Mouse (Mus musculus): ENCODE data around the gene Pbx1.
"Not testable (repeated sequence)": the region's sequence is repeated elsewhere in the genome, so short reads cannot be mapped to it uniquely, and the experiment has no call there.

The Pbx1 gene

DNA sequence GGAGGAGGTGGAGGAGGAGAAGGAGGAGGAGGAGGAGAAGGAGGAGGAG lies at the start of gene Pbx1:
Pbx1 (minus strand) TSS at position 39 of the 49 bp plus-strand sequence.
- DNase-seq (ENCODE audit: low read depth, low spot score) = not testable (repeated sequence)

DNA sequence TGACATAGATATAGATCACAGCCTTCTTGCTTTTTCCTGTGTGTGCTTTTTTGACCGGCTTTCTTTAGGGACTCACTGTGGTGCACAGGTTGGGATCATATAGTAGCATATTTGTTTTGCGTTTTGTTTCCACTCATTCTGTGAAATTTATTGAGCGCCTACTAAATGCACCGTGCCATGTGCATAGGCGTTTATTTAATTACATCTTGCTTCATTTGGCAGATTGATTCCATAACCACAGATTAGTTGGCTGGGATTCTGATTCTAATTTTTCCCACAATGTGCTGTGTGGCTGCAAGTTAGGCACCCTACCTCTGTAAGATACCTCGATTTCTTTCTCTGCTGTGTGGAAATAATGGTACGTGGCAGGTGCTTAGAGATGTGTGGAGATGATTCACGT lies 47.6 kb upstream of the Pbx1 start:
- DNase-seq (ENCODE audit: low read depth, low spot score) = no peak

DNA sequence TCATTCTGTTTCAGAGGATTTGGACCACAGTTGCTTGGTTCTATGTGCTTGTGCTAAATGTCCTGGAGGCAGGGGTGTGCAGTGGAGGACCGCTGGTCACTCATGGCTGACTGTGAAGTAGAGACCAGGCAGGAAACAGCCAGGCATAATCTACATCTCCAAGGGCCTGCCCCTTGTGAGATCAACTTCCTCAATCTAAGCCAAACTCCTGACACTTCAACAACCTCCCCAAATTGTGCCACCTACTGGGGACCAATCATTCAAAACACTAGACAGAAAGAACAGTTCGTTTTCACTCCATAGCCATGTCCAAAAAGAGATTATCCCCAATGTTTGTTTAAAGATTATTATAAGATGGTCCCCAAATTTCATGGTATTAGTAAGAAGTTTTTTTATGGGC lies 46.8 kb upstream of the Pbx1 start:
- no peak for DNase-seq (ENCODE audit: low read depth, low spot score)

DNA sequence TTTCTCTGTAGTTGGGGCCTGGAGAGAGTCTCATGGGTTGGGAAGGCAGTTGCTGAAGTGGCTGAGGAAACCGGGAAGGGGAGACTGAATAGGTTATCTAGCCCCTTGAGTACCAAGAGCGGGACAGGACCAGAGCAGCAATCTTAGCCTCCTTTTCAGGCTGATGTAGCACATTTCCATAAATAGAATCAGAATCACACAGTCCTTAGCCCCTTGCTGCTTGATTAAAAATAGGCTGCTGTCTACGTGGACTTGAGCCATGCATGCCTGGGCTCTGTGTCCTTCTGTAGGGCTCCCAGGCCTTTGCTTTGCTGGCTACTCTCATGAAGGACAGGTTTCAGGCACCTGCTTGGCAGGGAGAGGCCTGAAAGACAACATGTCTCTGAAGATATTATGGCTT lies 44.8 kb upstream of the Pbx1 start:
- DNase-seq (ENCODE audit: low read depth, low spot score) = no peak

DNA sequence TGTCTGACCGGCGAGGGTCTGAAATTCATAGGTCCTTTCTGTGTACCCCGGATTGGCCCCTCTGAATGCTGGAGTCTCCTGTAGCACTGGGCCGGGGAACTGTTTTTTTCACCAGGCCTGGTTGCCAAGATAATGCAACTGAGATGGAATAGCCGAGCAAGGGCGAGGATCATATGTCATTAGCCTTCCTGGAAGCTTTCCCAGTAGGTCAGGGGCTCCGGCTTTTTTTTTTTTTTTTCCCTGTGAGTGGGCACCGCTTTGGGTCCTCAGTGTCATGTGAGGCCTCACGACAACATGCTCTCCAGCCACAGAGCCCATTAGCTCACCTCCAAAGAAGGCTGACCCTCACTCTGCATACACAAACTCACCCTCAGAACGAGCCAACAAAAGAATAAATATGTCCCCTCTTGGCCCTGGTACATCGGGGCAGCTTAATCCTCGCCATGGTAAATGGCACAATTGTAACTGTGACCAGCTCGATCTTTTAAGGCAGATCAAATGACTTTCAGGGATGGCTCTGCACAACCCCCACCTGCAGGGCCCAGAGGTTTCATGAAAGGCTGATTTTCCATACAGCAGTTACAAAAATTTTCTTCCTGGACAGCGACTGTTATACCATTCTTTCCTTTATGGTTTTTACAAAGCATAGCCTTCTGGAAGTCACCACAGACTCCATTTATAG lies 44.3 kb upstream of the Pbx1 start:
- DNase-seq (ENCODE audit: low read depth, low spot score) = no peak

DNA sequence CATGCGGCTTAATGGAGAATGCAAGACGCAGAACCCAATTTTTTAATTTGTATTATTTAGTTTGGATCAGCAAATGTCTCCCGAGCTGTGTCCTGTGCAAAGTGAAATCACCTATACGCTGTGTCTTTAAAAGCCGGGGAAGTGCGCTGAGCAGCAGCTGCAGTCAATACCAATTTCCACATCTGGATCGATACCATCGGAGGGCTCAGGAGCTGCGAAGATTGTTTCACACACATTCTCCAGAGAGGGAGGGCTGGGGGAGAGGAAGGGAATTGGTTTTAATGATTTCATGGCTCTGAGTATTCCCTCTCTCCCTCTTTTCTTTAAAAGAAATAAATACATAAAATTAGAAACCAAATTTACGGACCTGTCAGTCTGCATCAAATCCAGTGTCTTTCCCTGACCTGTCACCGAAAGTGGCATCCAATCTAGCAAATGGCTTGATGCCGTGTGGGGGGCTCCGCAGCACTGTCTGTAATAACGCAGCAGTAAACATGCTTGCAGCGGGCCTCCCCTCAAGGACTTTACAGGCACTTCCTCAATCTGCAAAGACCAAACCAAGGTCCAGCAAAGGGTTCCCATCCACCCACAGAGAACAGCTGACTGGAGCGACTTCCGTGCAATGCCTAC lies 43.6 kb upstream of the Pbx1 start:
- no peak for DNase-seq (ENCODE audit: low read depth, low spot score)

DNA sequence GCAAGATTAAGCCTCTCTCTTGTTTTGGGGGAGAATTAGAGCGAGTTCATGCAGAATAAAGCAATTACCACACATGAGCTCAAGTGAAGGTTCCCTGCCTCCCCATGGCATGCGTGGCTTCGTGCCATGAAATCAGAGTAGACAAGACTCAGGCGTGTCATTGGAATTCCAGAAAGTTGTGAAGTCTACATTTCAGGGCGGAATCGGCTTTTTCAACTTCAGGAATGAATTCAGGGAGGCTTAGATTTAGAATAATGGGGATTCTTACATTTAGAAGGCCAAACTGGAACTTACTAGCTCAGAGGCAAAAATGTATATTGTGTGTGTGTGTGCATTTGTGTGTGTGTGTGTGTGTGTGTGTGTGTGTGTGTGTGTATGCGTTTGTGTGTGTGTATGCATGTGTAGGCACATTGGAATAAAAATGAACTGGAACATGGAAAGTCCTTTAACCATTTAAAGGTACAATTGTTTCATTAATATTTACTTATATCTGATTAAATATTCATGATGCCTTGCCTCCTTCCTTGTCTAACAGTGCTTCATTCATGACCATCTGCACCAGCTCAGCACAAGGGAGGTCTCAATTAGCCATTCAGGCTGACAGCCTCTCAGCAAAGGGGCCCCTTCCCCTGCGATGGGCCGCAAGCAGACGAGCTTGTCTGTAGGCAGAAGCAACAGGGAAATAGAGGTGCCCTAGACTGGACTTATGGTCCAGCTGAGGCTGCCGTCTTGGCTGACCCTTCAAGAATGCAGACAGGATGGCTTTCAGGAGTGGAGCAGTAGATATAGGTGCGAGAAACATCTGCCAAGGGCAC lies 41.4 kb upstream of the Pbx1 start:
- no peak for DNase-seq (ENCODE audit: low read depth, low spot score)

DNA sequence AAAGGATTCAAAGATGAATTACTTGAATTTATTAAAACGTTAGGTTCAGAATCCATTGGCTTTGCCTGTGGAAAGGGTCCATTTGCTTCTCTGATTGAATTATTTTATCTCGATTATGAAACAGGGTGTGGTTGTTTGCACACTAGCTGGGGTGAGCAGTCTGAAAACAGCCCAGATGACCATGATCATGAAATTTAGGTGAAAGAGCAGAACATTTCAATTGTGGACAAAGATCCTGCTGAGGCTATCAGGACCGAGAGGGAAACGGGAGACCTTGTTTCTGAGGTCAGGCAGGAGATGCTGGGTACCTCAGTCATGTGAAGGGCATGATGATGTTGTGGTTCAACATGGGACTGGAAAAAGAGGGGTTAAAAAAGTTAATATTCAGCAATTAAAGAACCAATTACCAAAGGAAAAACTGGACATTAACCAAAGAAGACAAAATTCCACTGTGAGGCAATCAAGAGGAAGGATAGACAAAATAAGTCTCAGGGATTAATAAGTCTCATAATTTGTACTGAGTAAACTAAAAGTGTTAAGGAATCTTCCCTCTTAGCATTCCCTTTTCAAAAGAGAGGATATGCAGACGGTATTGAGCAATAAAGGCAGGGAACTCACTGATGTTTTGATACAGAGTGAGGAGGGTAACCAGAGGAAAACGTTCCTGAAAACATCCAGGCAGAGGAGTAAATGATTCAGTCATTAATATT lies 40.6 kb upstream of the Pbx1 start:
- DNase-seq (ENCODE audit: low read depth, low spot score) = no peak

DNA sequence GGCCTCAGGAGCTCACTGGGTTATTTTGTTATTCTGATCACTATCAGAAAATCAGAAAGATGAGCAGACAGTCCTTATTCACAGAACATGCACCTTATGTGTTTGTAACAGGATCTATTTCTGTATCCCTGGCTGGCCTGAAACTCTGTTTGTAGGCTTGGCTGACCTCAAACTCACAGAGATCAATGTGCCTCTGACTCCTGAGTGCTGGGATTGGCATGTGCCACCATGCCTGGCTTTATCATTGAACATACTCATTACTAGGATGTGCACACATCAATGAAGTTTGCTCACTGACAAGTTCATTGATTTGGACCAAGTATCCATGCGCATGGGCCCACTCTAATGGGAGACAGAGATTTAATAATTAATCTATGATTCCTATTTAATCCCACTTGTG lies 27.4 kb upstream of the Pbx1 start:
- DNase-seq (ENCODE audit: low read depth, low spot score) = no peak

DNA sequence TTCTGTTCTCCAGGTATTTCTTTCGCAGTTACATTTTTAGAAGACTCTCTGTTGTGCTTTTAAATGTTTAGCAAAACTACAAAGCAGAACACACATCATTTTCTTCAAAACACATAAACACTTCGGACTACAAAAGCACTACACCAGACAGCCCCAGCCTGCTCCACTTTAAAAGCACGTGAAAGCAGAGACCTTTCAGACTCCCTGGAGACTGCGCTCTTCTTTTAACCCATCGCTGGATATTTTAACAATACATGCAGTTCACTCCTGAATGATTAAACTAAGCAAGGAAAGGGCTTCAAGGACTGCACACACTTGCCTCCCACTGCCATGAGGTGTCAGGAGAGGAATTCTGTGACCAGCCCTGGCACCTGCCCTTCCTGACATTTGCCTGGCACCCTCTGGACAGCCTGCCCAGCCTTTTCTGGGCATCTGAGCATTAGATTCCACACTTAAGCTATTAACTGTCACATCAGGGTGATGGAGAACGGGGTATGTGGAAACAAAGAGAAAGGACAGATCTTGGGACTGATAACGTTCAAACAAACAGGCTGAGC lies 25.2 kb upstream of the Pbx1 start:
- DNase-seq (ENCODE audit: low read depth, low spot score) = no peak

DNA sequence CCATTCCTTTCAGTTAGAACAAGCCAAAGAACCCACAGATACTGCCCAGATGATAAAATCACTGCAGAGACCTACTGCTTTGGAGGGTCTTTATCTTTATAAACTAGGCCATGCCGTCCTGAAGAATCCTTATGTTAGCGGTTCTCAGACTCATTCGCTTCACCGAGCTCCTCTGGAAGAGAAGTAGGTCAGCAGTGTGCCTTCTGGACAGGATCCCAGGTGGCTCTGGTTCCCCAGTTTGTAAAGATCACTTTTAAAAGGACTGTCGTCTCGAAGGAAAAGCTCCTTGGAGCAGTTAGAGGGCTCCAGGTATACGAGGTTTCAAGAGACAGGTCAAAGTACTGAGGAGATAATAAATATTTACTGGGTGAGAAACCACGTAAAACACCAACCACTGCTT lies 23.1 kb upstream of the Pbx1 start:
- DNase-seq (ENCODE audit: low read depth, low spot score) = no peak

DNA sequence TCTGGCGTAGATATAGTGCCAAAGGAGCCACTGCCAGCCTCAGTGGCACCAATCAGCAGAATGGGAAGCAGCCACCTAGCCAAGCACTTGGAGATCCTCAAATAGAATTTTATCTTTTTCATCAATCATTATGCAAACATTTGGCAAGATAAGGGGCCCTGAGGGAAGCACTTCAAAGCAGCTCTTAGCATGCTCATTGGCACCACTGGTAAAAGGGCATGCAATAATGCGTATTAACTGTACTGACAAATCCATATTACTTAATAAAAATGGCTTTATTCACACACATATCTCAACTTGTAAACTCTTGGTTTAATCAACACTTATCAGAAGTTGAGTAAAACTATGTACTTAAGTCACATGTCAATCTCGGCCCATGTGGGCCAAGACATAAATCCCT lies 1.6 kb upstream of the Pbx1 start:
- no peak for DNase-seq (ENCODE audit: low read depth, low spot score)

DNA sequence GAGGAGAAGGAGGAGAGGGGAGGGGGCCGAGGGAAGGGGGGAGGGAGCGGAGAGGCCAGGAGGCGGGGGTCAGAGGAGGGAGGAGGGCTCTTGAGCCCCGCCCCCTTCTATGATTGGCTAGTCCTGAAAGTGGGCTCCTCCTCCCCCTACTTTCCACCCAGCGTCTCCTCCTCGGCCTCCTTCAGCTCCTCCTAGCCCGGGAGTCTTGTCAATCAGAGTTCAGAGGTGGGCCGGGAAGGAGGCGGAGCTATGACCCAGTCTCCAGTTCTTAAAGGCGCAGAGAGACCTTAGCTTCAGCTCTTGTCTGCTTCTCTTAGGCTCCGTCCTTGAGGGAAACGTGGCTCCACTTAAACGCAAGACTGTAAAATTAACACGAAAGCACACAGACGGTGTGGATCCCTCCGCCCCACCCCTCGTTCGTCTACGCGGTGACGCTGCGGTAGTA lies 233 bp upstream of the Pbx1 start:
- peak; percentile 100 for DNase-seq (ENCODE audit: low read depth, low spot score)

DNA sequence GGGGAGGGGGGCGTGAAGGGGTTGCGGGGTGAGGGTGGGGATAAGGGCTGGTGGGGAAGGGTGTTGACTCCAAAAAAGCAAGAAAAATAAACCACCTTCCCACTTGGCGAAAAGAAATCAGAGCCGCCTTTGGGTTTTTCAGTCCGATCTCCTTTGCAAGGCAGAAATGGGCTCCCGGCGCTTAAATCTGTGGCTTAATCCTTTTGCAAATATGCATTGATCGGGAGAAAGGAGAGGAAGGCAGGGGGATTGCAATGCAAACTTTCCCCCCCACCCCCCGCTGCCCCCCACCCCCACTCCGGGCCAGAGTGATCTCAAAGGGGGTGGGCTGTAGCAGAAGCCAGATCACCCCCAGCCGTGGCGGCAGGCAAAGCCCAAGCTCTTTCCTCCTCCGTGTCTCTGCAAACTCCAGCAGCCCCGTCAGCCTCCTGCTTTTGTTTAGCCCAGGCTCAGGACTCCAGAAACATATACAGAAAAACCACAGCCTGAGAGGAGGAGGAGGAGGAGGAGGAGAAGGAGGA lies 299 bp downstream of the Pbx1 start:
- DNase-seq (ENCODE audit: low read depth, low spot score) = no peak

DNA sequence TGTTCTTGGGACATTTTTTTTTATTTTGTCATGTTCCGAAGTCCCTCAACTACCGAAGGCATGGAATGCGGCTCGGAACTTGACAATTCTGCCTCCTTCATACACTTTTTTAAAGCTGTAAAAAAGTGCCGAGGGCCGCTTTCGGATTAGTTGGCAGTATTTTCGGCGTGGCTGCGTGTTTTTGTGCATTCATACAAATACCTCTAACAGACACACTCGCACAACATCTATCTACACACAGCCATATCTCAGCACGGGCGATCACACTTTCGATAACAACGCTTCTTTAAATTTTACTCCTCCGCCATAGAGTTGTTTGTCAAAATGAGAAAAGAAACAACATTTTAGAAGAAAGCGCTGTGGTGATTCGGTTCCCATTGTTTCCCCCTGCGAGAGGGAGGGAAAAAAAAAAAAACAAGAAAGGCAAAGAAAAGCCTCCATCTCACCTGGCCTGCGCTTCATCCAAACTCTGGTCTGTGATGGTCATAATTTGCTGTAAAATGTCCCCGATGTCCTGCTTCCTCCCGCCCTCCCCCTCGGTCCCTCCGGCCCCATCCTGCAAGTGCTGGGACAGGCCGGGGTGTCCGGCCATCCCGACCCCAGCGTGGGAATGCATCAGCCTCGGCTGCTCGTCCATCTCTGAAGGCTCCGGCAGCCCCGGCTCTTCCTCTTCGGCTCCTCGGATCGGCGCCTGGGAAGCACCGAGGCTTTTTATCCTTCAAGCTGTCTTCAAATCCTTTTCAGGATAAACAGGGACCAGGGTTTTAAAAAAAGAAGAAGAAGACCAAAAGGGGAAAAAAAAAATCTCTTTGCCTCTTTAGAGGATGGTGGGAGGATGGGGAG lies 981 bp downstream of the Pbx1 start:
- DNase-seq (ENCODE audit: low read depth, low spot score) = no peak

DNA sequence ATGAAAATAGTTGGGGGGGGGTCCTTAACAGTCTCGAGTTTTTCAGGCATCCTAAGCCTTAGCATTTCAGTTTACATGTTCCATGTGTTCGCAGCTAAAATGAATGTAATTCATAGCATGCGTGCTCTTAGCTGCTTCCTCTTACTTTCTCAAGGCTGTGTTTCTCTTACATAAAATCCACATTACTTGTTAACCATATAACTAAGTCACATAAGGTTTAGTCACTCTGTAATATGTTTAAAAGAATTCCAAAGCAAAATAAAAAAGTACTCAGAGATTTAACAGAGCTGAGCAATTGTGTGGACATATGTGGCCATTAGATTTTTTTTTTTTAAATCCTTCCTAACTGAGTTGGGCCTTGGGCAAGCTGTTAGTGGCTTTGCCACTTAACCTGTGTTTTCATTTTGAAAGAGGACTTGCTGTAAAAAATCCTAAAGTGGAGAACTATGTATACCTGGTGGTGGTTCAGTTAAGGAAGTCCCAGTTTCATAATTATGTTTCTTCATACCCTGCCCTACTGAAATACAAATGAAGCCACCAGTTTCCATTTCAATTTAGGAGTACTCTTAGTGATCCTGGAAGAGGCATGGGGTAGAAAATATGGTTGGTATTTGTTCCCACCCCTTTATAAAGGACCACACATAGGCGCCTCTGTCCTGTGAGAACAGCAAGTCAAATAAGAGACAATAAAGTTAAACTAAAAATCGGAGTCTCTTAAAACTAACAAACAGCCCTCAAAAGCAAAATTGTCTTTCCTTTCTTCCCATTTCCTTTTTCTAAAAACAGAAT lies 2.0 kb downstream of the Pbx1 start:
- DNase-seq (ENCODE audit: low read depth, low spot score) = no peak

DNA sequence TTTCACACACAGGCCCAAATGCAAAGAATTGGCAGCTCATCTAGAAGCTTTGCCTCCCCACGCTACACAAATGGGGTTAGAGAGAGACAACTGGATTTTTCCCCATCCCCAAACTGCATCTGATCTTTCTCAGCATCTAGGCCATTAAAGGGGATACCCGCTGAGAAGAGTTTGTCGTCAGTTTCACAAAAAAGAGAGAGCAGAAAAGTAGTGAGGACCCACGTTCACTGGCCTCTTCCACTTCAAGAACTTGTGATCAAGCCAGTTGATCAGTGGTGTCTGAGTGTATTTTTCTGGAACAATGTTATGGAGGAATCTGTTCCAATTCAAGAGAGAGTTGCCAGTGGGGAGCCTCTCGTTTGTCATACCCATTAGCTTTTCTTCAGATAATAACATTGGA lies 2.7 kb downstream of the Pbx1 start:
- no peak for DNase-seq (ENCODE audit: low read depth, low spot score)

DNA sequence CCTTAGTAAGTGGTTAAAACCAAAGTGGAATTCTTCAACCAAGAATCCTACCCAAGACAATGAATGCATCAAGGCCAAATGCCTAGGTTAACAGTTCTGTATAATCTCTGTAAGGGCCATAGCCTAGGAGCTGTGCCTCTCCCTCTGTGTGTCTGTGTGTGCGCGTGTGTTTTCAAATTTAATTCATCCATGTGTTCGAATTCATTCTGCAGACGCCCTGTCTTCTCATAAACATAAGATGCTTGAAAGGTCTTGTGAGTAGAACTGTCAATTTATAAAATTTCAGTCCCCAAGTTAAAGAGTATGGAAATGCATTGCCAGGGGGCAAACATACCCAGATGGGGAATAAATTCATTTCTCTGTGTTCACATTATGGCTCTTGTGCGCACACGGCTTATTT lies 3.8 kb downstream of the Pbx1 start:
- no peak for DNase-seq (ENCODE audit: low read depth, low spot score)

DNA sequence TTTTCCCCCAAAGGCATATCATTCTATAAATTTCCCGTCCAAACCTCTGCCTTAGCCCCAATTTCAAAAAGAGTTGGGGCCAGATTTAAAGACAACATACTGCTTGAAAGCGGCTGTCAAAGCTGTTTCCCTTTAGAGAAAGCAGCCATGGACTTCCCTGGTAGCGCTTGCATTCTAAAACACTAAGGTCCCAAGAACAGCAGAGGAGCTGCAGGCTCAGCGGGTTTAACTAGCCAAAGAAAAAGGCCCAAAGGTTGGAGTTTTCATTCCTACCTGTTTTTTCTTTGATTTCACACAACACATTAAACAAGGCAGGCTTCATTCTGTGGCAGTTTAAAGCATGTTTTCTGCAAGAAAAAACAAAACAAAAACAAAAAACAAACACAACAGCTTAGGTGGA lies 4.5 kb downstream of the Pbx1 start:
- no peak for DNase-seq (ENCODE audit: low read depth, low spot score)

DNA sequence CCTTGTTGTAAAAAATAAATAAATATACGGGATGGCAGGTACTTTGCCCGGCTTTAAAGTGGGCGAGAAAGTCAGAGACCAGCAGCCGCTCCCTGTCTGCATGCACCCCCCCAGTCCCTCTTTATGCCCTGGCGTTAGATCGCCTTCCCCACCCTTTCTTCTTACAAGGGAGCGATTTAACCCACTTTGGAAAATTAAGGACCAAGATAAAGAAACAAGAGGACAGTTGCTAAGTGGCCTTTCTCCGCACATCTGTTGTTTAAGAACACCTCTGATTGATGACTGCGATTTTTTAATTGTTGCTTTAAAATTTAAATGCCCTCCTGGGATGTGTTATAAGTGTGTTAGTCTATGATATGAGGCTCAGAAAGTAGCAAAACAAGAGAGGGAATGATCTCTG lies 5.2 kb downstream of the Pbx1 start:
- DNase-seq (ENCODE audit: low read depth, low spot score) = no peak

DNA sequence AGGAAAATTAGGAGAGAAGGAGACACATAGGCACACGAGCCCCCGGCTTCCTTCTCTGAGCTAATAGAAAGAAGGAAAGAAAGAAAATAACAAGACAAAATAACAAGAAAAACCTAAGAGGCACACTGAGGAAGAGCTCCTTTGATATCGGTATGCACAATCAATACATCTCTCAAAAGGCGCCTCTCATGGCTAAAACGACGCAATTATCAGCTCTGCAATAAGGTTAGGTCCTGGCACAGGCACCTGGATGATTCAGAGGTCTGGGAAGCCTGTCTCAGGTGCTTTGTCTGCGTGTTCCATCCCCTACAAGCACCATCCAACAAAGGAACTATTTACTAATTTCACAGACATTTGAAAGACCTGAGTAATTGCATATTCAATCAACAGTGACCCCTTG lies 5.8 kb downstream of the Pbx1 start:
- DNase-seq (ENCODE audit: low read depth, low spot score) = no peak

Data from brain, embryonic 18.5 days (tissue).